Mouse (Mus musculus) liver, postnatal 0 days (tissue): ENCODE measurements around the gene Braf.

Source experiments
- CTCF ChIP-seq: sonication (generic); IDR thresholded peaks from 2 replicates; pipeline ENCODE4 v1.5.1; 2016; ENCODE audit warnings: antibody characterized with exemption, low read depth
- EP300 ChIP-seq: IDR thresholded peaks from 2 replicates; pipeline ENCODE4 v1.6.1; 2016; ENCODE audit warnings: antibody characterized with exemption, low read depth, mild to moderate bottlenecking

DNA sequence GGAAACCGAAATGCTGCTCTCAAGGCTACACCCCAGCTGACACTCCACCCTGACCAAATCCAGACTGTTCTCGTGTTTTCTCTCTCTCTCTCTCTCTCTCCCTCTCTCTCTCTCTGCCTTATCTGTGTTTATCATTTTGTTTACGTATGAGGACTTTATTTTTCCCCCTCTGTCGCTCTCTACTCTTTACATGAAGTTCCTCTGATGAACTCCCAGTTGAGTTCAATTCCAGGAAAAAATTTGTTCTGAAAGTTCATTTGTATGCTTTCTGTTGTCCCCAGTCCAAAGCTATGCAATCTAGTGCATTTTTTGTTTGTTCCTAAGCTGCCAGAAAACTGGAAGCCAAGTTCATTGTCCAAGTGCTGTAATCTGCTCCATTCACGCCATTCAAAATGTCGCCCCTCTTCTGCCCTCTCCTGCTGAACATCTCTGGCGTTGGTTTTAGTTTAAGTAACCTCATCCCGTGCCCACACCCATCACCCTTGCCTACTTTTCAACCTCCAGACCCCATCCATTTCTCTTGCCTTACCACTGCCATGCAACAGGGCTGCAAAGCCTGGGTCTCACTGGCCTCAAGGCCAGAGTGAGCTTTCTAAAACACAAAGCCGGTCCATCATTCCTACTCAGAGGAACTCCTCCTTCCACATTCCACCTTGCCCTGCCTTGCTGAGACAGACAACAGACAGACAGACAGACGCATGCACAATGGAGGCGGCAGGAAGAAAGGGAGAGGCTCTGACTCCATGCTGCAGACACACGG is 170.2 kb downstream of the Braf start:
- TF ChIP-seq CTCF (no peak), EP300 (no peak; the same call in 1 of the 2 replicates)
